Mouse (Mus musculus) gastrocnemius, postnatal 10 days (tissue): Measurements from ENCODE around the gene Fam69b. TPM values are rescaled to one million over a fixed set of nuclear protein-coding genes. Genes with fewer than 3 reads are reported as not detected.

Source experiments
- DNase-seq: peaks from one replicate; pipeline ENCODE4 v3.0.0; 2021; ENCODE audit warnings: mixed read lengths
- total RNA-seq, 2 experiments: library from RNA; stranded (reverse); gene quantifications; 2 replicates each; pipeline ENCODE4 v1.2.3; 2021

Gene Fam69b
- total RNA-seq, 2 experiments from 2014 or later: 2.9 to 3.4 TPM

GRCm38 (mm10) chr2:26598462-26598861, 29.8 kb upstream of the Fam69b start:
- no peak for DNase-seq

- no peak for DNase-seq
These were observed 28.3 kb upstream of the Fam69b start for GRCm38 (mm10) chr2:26599965-26600364.

- DNase-seq: no peak
These were observed 27.6 kb upstream of the Fam69b start for GRCm38 (mm10) chr2:26600664-26601063.

GRCm38 (mm10) chr2:26601595-26601994, 26.7 kb upstream of the Fam69b start:
- no peak for DNase-seq

DNA sequence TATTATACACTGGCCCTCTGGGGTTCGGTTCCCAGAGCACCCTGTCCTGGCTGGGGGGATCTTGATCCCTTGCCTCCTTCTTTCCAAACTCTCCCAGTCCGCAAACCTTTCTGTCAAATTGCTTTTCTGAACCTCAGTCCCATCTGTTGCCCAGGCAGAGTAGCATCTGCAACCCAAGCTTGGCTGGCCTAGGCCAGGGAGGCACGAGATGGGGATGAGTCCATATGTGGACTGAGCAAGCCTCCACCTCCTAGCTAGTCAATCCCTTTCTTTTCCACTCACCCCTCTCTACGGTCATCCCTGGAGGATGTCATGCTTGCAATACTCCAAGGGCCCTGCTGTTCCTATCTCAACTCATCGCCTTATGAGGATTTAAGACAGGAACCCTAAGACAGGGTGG, 25.6 kb upstream of the Fam69b start:
- DNase-seq: no peak

GRCm38 (mm10) chr2:26603159-26603558, 25.1 kb upstream of the Fam69b start:
- DNase-seq: no peak

GRCm38 (mm10) chr2:26603720-26604671, 24.3 kb upstream of the Fam69b start, which contains the start of gene Agpat2:
Gene Agpat2 (minus strand): TSS chr2:26604417.
- peak; percentile 78 for DNase-seq

- no peak for DNase-seq
These were observed 22.9 kb upstream of the Fam69b start for GRCm38 (mm10) chr2:26605331-26605730.

- DNase-seq: no peak
These were observed 21.7 kb upstream of the Fam69b start for GRCm38 (mm10) chr2:26606579-26606978.

- DNase-seq: no peak
These were observed 21.0 kb upstream of the Fam69b start for GRCm38 (mm10) chr2:26607056-26607910.

GRCm38 (mm10) chr2:26608781-26609180, 19.5 kb upstream of the Fam69b start:
- DNase-seq: no peak

DNA sequence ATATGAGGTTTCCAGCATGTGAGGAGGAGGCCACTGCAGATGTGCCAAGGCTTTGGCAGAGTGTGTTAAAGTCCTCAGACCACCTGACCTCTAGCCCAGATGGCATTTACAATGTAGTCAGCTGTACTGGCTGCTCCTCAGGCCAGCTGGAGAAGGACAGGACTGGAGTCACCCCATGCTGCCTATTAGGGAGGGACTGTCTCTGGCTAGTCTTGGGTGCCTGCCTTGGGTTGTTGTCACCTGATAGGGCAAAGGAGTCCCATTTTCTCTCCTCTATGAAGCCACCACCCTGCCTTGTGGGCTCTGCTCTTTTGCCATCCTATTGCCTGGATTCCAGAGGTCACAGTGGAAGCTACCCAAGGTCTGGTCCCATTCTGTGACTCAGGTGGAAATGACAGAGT, 19.0 kb upstream of the Fam69b start:
- no peak for DNase-seq

- DNase-seq: no peak
These were observed 17.7 kb upstream of the Fam69b start for GRCm38 (mm10) chr2:26610526-26610925.

DNA sequence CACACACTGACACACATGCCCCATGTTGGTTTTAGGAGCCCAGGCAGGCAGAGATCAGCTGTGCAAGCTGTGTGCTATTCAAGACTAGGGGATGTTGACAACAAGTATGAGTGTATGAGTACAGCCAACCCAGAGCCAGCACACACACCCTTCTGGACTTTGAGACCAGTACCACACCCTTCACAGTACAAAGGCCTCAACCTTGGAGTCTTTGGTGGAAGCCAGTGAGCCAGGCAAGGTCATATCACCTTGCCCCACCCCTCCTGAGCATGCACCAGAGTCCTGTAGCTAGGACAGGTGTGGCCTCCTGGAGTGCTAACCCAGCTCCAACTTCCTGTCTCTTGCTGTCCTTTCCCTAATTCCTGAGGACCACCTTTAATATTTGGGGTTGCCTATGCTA, 17.2 kb upstream of the Fam69b start:
- DNase-seq: no peak

DNA sequence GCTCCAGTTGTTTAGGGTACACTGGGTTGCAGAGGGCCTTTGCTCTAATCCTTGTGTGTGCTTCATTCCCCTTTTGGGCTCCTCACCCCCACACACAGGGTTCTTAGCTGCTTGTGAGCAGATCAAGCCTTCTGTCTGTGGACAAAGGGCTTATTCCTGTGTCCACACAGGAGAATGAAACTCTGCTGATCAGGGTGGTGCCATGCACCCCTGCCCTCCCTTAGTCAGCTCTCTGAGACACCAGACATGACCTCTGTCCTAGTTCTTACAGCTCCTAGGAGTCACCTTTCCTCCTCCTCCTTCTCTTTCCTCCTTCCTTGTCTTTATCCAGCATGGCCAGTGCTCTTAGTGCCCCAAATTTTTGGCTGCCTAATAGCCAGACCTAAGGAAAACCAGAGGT, 16.4 kb upstream of the Fam69b start:
- DNase-seq: no peak

DNA sequence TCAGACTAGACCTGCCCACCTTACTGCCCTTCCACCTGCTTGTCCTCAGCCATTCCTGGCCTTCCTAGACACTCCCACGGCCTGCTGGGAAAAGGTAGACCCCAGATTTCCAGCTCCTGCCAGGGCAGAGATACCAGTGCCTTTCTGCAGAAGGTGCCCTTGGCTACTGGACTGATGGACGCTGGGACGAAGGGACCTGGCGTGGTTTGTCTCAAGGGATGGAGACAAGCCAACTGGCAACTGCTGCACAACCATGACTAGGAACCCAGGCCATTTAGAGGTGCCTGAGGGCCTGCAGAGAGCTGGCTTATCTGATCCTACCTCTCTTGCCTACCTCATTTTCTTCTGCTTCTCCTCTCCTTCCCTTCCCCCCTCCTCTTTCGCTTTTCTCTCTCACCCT, 13.4 kb upstream of the Fam69b start:
- no peak for DNase-seq

GRCm38 (mm10) chr2:26615459-26616124, 12.7 kb upstream of the Fam69b start:
- DNase-seq: no peak

DNA sequence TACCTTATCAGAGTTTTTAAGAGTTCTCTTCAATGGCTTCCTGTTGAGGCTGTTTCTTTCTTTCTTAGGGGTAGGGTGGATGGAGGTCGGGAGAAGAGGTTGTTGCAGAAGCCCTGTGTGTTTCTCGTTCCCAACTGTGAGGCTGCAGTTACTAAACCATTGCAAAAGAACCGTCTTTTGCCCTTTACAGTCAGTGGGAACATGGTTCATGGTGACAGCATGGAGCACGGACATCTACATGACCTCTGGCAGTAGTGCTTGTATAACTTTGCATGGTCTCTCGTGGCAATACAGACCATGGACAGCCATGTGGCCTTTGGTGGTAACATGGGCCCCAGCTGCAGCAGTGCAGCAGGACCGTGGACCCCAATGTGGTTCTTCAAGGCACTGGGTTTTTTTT, 10.9 kb upstream of the Fam69b start:
- DNase-seq: no peak

DNA sequence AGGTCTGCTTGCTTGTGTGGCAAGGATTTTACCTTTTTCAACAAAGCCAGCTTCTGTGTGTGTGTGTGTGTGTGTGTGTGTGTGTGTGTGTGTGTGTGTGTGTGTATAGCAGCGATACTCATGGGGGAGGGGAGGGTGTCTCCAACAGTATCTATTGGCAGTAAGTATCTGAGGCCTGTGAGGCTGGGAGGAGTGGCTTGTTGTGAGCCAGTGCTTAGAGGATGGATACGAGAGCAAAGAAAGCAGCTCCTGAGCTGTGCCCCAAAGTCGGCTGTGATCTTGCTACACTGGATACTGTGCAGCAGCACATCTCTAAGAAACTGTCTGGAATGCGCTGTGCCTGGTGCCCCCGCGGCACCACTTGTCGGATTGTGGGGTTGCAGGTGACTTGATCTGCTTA, 10.3 kb upstream of the Fam69b start:
- no peak for DNase-seq

- no peak for DNase-seq
These were observed 7.0 kb upstream of the Fam69b start for GRCm38 (mm10) chr2:26621246-26621645.

GRCm38 (mm10) chr2:26622984-26623383, 5.3 kb upstream of the Fam69b start:
- no peak for DNase-seq

DNA sequence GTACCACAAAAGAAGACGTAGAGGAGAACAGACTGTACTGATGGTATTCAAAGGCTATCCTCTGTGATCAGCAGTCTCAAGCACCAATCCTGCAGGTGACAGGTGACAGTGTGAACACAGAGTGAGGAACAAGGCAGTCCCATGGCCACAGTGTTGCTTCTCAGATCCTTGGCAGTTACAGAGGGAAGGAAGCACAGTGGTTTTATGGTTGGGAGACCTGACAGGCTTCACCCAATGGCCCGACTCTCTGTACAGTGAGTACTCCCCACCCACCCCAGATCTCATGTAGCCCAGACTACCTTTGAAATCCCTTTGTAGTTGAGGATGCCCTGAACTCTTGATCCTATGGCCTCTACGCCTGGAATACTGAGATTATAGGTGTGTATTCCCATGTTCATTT, 2.8 kb upstream of the Fam69b start:
- DNase-seq: no peak

- DNase-seq: no peak
These were observed 2.2 kb upstream of the Fam69b start for GRCm38 (mm10) chr2:26626081-26626480.
